Comparison of ENCODE assay signal across 20 mouse cellular contexts in the genomic region with DNA sequence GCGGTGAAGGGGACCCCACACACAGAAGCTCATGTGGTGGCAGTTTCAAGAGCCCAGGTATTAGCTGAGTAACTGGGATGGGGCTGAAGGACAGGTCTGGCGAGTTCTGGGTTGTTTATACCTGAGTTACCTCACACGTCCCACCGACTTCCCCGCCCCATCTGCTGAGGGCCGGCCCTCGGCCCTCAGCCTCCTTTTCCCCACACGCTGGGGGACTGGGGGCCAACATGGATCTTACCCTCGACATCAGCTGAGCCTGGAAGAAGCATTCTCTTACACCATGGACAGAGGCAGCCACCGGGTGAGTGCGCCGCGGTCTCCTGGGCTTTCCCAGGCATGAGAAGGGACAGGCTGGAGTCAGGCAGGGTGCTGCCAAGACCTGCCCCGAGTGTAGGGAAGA. TPM values are rescaled to one million over a fixed set of nuclear protein-coding genes. Genes with fewer than 3 reads are reported as not detected.
A peak's percentile ranks its signal among the peaks of the same experiment; 100 is the strongest.
DNase-seq lines count a peak whose midpoint lies in the region; ATAC-seq and TF ChIP-seq lines count a peak whose summit lies in the region.
"Had no signal": no experiment of that assay in that cellular context is flagged by ENCODE, and none has a peak within 500 bp of the region (broad histone marks: within the 10 kb centered on the region; RNA-seq: fewer than 3 reads in every experiment).

Gene Tmprss13 (plus strand): TSS at position 246 of the 400 bp plus-strand sequence.

- H3K27ac ChIP-seq in intestine, embryonic 14.5 days (ENCODE audit: low read depth): no peak within 1 kb of the TSS
- no peak within 1 kb of the TSS for H3K27ac ChIP-seq in intestine, embryonic 16.5 days (ENCODE audit: low read length)
- H3K27ac ChIP-seq in liver, postnatal 0 days (ENCODE audit: low read depth): no peak within 1 kb of the TSS
- H3K27ac ChIP-seq in kidney, adult 2 months (ENCODE audit: insufficient read depth, low read depth, low read length): no peak within 1 kb of the TSS
- H3K27ac ChIP-seq: gastrocnemius, adult 2 months; kidney, postnatal 0 days; layer of hippocampus, adult 2 months; left cerebral cortex, adult 2 months; limb, embryonic 12.5 days had no signal

- TF ChIP-seq CTCF in liver, postnatal 0 days (IDR thresholded peaks at IDR 0.05; ENCODE audit: low read depth): no peak
- no peak for TF ChIP-seq CTCF in kidney, adult 2 months (conservative IDR thresholded peaks at IDR 0.05; ENCODE audit: insufficient read depth, insufficient read length, low read depth, low read length)

- peak; percentile 61 for DNase-seq in intestine, embryonic 14.5 days (ENCODE audit: low spot score)
- DNase-seq in urinary bladder, adult 18-20 months (ENCODE audit: low spot score in 2 of 2): peak; percentile 67 to 70
- no peak for DNase-seq in urinary bladder, postnatal 10 days (ENCODE audit: low spot score)
- peak; percentile 27 for DNase-seq in lung, postnatal 36 days
- no peak for DNase-seq in liver, postnatal 0 days
- no peak for DNase-seq in kidney, adult 2 months
- DNase-seq in right cerebral cortex, postnatal 10 days (ENCODE audit: low spot score in 2 of 2): no peak
- DNase-seq: cerebellum, adult 9-11 months; embryo, embryonic 11 days; gastrocnemius, adult 2 months; heart, adult 11 months; right cerebral cortex, adult 18-20 months; thymus, postnatal 25 days had no signal

- no peak for TF ChIP-seq POLR2A in kidney, adult 2 months (IDR thresholded peaks at IDR 0.05; ENCODE audit: low read depth, low read length)

- 0 out of 2 replicates have a peak within 1 kb of the TSS, but pooled peaks have one; percentile 8 for H3K4me2 ChIP-seq in intestine, embryonic 14.5 days (ENCODE audit: low read length)
- H3K4me2 ChIP-seq in intestine, embryonic 16.5 days (ENCODE audit: low read depth, low read length): no peak within 1 kb of the TSS
- no peak within 1 kb of the TSS for H3K4me2 ChIP-seq in liver, postnatal 0 days (ENCODE audit: low read depth, low read length)
- H3K4me2 ChIP-seq: limb, embryonic 12.5 days had no signal

- 18% methylated on average over 14 of the region's 14 CpGs for WGBS in intestine, embryonic 14.5 days
- 17% methylated on average over 14 of the region's 14 CpGs for WGBS in intestine, embryonic 16.5 days
- WGBS in liver, postnatal 0 days (ENCODE audit: insufficient replicate concordance): 21% methylated on average over 14 of the region's 14 CpGs
- 32% methylated on average over 14 of the region's 14 CpGs for WGBS in kidney, adult 2 months

- peak; percentile 43; the same call in 1 of the 2 replicates for ATAC-seq in intestine, embryonic 14.5 days (replicated peaks; ENCODE audit: low FRiP score, low TSS enrichment, low read depth)
- no peak for ATAC-seq in intestine, embryonic 16.5 days
- ATAC-seq in liver, postnatal 0 days: no peak

- H3K4me3 ChIP-seq in intestine, embryonic 14.5 days (ENCODE audit: low read depth, low read length): no peak within 1 kb of the TSS
- no peak within 1 kb of the TSS for H3K4me3 ChIP-seq in intestine, embryonic 16.5 days (ENCODE audit: low read length)
- H3K4me3 ChIP-seq in liver, postnatal 0 days (ENCODE audit: low read depth, low read length): no peak within 1 kb of the TSS
- no peak within 1 kb of the TSS for H3K4me3 ChIP-seq in kidney, adult 2 months (ENCODE audit: insufficient read depth, low read depth, low read length)
- H3K4me3 ChIP-seq: gastrocnemius, adult 2 months; layer of hippocampus, adult 2 months; left cerebral cortex, adult 2 months; limb, embryonic 12.5 days had no signal

- H3K36me3 ChIP-seq in intestine, embryonic 14.5 days (ENCODE audit: control insufficient read depth, insufficient read depth, low read length): no peaks in the 10 kb centered on the region
- no peaks in the 10 kb centered on the region for H3K36me3 ChIP-seq in intestine, embryonic 16.5 days (ENCODE audit: control insufficient read depth, insufficient read depth, low read length)
- no peaks in the 10 kb centered on the region for H3K36me3 ChIP-seq in liver, postnatal 0 days (replicated peaks; ENCODE audit: insufficient read depth, low read length)
- no peaks in the 10 kb centered on the region for H3K36me3 ChIP-seq in kidney, adult 2 months (ENCODE audit: control insufficient read depth, insufficient read depth, low read length)
- H3K36me3 ChIP-seq: limb, embryonic 12.5 days had no signal

- no peak within 1 kb of the TSS for H3K9ac ChIP-seq in intestine, embryonic 14.5 days (ENCODE audit: low read length)
- no peak within 1 kb of the TSS for H3K9ac ChIP-seq in intestine, embryonic 16.5 days (ENCODE audit: low read depth, low read length)
- H3K9ac ChIP-seq in liver, postnatal 0 days (replicated peaks): no peak within 1 kb of the TSS
- H3K9ac ChIP-seq: limb, embryonic 12.5 days had no signal

- H3K27me3 ChIP-seq in intestine, embryonic 14.5 days (replicated peaks; ENCODE audit: control insufficient read depth, insufficient read depth, low read length): peaks cover 3% of the 10 kb centered on the region; the same call in 1 of the 2 replicates
- no peaks in the 10 kb centered on the region; the same call in 1 of the 2 replicates for H3K27me3 ChIP-seq in intestine, embryonic 16.5 days (replicated peaks; ENCODE audit: control insufficient read depth, insufficient read depth, low read length)
- H3K27me3 ChIP-seq in liver, postnatal 0 days (ENCODE audit: insufficient read depth, low read length): 0 out of 2 replicates have a peak, but pooled peaks cover 13% of the 10 kb centered on the region
- no peaks in the 10 kb centered on the region for H3K27me3 ChIP-seq in kidney, adult 2 months (replicated peaks; ENCODE audit: control insufficient read depth, insufficient read depth, low read length)

- no peaks in the 10 kb centered on the region for H3K9me3 ChIP-seq in intestine, embryonic 14.5 days (ENCODE audit: control insufficient read depth, low read length)
- no peaks in the 10 kb centered on the region for H3K9me3 ChIP-seq in intestine, embryonic 16.5 days (ENCODE audit: control insufficient read depth, low read length)
- no peaks in the 10 kb centered on the region for H3K9me3 ChIP-seq in liver, postnatal 0 days (ENCODE audit: low read length)
- H3K9me3 ChIP-seq: limb, embryonic 12.5 days had no signal

- TF ChIP-seq EP300 in liver, postnatal 0 days (IDR thresholded peaks at IDR 0.05; ENCODE audit: low read depth): no peak

- H3K4me1 ChIP-seq in intestine, embryonic 14.5 days (replicated peaks; ENCODE audit: control insufficient read depth, insufficient read depth, low read length): no peaks in the 10 kb centered on the region
- H3K4me1 ChIP-seq in intestine, embryonic 16.5 days (ENCODE audit: control insufficient read depth, insufficient read depth, low read length): peaks cover 9% of the 10 kb centered on the region
- H3K4me1 ChIP-seq in liver, postnatal 0 days (ENCODE audit: insufficient read depth): no peaks in the 10 kb centered on the region
- no peaks in the 10 kb centered on the region for H3K4me1 ChIP-seq in kidney, adult 2 months (ENCODE audit: control insufficient read depth, insufficient read depth, low read length)
- H3K4me1 ChIP-seq: limb, embryonic 12.5 days had no signal

RNA-seq across cellular contexts. Expression of gene Tmprss13, which starts in this region (rescaled TPM):
- polyA plus RNA-seq in intestine, embryonic 14.5 days (2014; fragmentation: Nextera tagmentation; extraction: Ambion mirVana): 0.48 and 0.80 TPM in 2 replicates
- polyA plus RNA-seq in intestine, embryonic 16.5 days (2015; fragmentation: Nextera tagmentation; extraction: Ambion mirVana): 0.21 and 0.51 TPM in 2 replicates
- not detected in 2 replicates for polyA plus RNA-seq in liver, postnatal 0 days (2015; fragmentation: Nextera tagmentation; extraction: Ambion mirVana)
- polyA plus RNA-seq in kidney, adult 2 months (2012; rRNA removed): 0.56 and 0.64 TPM in 2 replicates
- polyA plus RNA-seq: liver, embryonic 16.5 days; midbrain, postnatal 0 days had no signal

Comparison
In these comparisons a context has a peak if more than half of its experiments do, and no peak if none do; other contexts are left out.
1. DNase-seq: peak in urinary bladder, adult 18-20 months (2 of 2) and lung, postnatal 36 days (single experiment); none in urinary bladder, postnatal 10 days (single experiment), liver, postnatal 0 days (single experiment), kidney, adult 2 months (single experiment) and right cerebral cortex, postnatal 10 days (0 of 2).
2. Peak in DNase-seq, ATAC-seq and H3K4me2 ChIP-seq in intestine, embryonic 14.5 days; RNA of the gene not detected or under 1 TPM.